ENCODE assay signal across 8 mouse cellular contexts in genomic region chr10:41888365-41888941, GRCm38 (mm10).
A peak's percentile ranks its signal among the peaks of the same experiment; 100 is the strongest.
DNase-seq lines count a peak whose midpoint lies in the region; ATAC-seq and TF ChIP-seq lines count a peak whose summit lies in the region.

No protein-coding gene starts in this region.

- H3K9me3 ChIP-seq in kidney, embryonic 14.5 days (ENCODE audit: control insufficient read depth, low read length): no peaks in the 10 kb centered on the region
- H3K9me3 ChIP-seq in heart, embryonic 11.5 days (replicated peaks; ENCODE audit: control insufficient read depth, low read length): no peaks in the 10 kb centered on the region
- H3K9me3 ChIP-seq in liver, embryonic 12.5 days (replicated peaks): no peaks in the 10 kb centered on the region
- no peaks in the 10 kb centered on the region for H3K9me3 ChIP-seq in neural tube, embryonic 13.5 days

- H3K4me3 ChIP-seq in kidney, embryonic 14.5 days (ENCODE audit: low read length): peak overlapping the region; percentile 72; the same call in 1 of the 2 replicates
- peak overlapping the region; percentile 100 for H3K4me3 ChIP-seq in bone marrow, adult 2 months (replicated peaks; ENCODE audit: control insufficient read depth, low read depth, low read length)
- peak overlapping the region; percentile 74 for H3K4me3 ChIP-seq in heart, embryonic 11.5 days (ENCODE audit: low read depth, low read length)
- H3K4me3 ChIP-seq in liver, embryonic 12.5 days: peak overlapping the region; percentile 85
- peak overlapping the region; percentile 68 for H3K4me3 ChIP-seq in neural tube, embryonic 13.5 days

- H3K27ac ChIP-seq in kidney, embryonic 14.5 days (ENCODE audit: low read depth, low read length): no peak overlapping the region
- no peak overlapping the region for H3K27ac ChIP-seq in bone marrow, adult 2 months (ENCODE audit: control insufficient read depth, insufficient read depth, low read depth, low read length, poor library complexity)
- no peak overlapping the region; the same call in 1 of the 2 replicates for H3K27ac ChIP-seq in heart, embryonic 11.5 days (ENCODE audit: low read depth, low read length)
- H3K27ac ChIP-seq in liver, embryonic 12.5 days: peak overlapping the region; percentile 100
- peak overlapping the region; percentile 38 for H3K27ac ChIP-seq in neural tube, embryonic 13.5 days (replicated peaks)

- no peak for TF ChIP-seq POLR2A in bone marrow, adult 2 months (IDR thresholded peaks at IDR 0.05; ENCODE audit: borderline replicate concordance, control insufficient read depth, low read depth, low read length)

- no peaks in the 10 kb centered on the region for H3K36me3 ChIP-seq in kidney, embryonic 14.5 days (ENCODE audit: control insufficient read depth, insufficient read depth, low read length)
- no peaks in the 10 kb centered on the region for H3K36me3 ChIP-seq in heart, embryonic 11.5 days (ENCODE audit: control insufficient read depth, insufficient read depth, low read length)
- no peaks in the 10 kb centered on the region for H3K36me3 ChIP-seq in liver, embryonic 12.5 days
- no peaks in the 10 kb centered on the region for H3K36me3 ChIP-seq in neural tube, embryonic 13.5 days

- 43% methylated on average over 4 of the region's 4 CpGs for WGBS in kidney, embryonic 14.5 days
- 0% methylated on average over 4 of the region's 4 CpGs for WGBS in bone marrow, adult 2 months
- WGBS in heart, embryonic 11.5 days (ENCODE audit: insufficient replicate concordance): 62% methylated on average over 4 of the region's 4 CpGs
- 27% methylated on average over 4 of the region's 4 CpGs for WGBS in liver, embryonic 12.5 days (ENCODE audit: insufficient replicate concordance)
- WGBS in neural tube, embryonic 13.5 days: 39% methylated on average over 4 of the region's 4 CpGs

- DNase-seq in kidney, adult 8-10 months: no peak
- DNase-seq in adrenal gland, adult 18-20 months (ENCODE audit: low spot score in 2 of 2): no peak
- no peak for DNase-seq in frontal cortex, postnatal 36 days (ENCODE audit: low spot score in 2 of 2)

- no peak overlapping the region for H3K9ac ChIP-seq in kidney, embryonic 14.5 days (ENCODE audit: low read depth, low read length)
- no peak overlapping the region for H3K9ac ChIP-seq in heart, embryonic 11.5 days (ENCODE audit: low read depth, low read length)
- H3K9ac ChIP-seq in liver, embryonic 12.5 days: peak overlapping the region; percentile 97
- peak overlapping the region; percentile 90 for H3K9ac ChIP-seq in neural tube, embryonic 13.5 days

- peaks cover 10% of the 10 kb centered on the region; the same call in 1 of the 2 replicates for H3K4me1 ChIP-seq in kidney, embryonic 14.5 days (ENCODE audit: control insufficient read depth, insufficient read depth, low read length)
- peaks cover 4% of the 10 kb centered on the region for H3K4me1 ChIP-seq in bone marrow, adult 2 months (ENCODE audit: control insufficient read depth, insufficient read depth, low read length)
- H3K4me1 ChIP-seq in heart, embryonic 11.5 days (ENCODE audit: control insufficient read depth, insufficient read depth, low read length): peaks cover 13% of the 10 kb centered on the region
- H3K4me1 ChIP-seq in liver, embryonic 12.5 days: peaks cover 47% of the 10 kb centered on the region
- H3K4me1 ChIP-seq in neural tube, embryonic 13.5 days (replicated peaks): peaks cover 33% of the 10 kb centered on the region

- ATAC-seq in kidney, embryonic 14.5 days (ENCODE audit: low FRiP score, low TSS enrichment): no peak
- ATAC-seq in heart, embryonic 11.5 days (replicated peaks; ENCODE audit: insufficient number of reproducible peaks, low FRiP score, low TSS enrichment): no peak
- ATAC-seq in liver, embryonic 12.5 days: no peak
- ATAC-seq in neural tube, embryonic 13.5 days (ENCODE audit: low read depth): no peak

- peak overlapping the region; percentile 86 for H3K4me2 ChIP-seq in kidney, embryonic 14.5 days (replicated peaks; ENCODE audit: low read depth, low read length)
- H3K4me2 ChIP-seq in heart, embryonic 11.5 days: peak overlapping the region; percentile 92
- peak overlapping the region; percentile 95 for H3K4me2 ChIP-seq in liver, embryonic 12.5 days
- peak overlapping the region; percentile 77 for H3K4me2 ChIP-seq in neural tube, embryonic 13.5 days

- H3K27me3 ChIP-seq in kidney, embryonic 14.5 days (ENCODE audit: control insufficient read depth, insufficient read depth, low read length): no peaks in the 10 kb centered on the region
- H3K27me3 ChIP-seq in heart, embryonic 11.5 days (ENCODE audit: control insufficient read depth, insufficient read depth, low read length): no peaks in the 10 kb centered on the region
- no peaks in the 10 kb centered on the region for H3K27me3 ChIP-seq in liver, embryonic 12.5 days (replicated peaks)
- no peaks in the 10 kb centered on the region for H3K27me3 ChIP-seq in neural tube, embryonic 13.5 days

- no peak for TF ChIP-seq CTCF in bone marrow, adult 2 months (IDR thresholded peaks at IDR 0.05; ENCODE audit: control insufficient read depth, insufficient read depth, low read length)

Comparison
In these comparisons a context has a peak if more than half of its experiments do, and no peak if none do; other contexts are left out.
1. H3K27ac ChIP-seq: peak in liver, embryonic 12.5 days (single experiment) and neural tube, embryonic 13.5 days (single experiment); none in kidney, embryonic 14.5 days (single experiment), bone marrow, adult 2 months (single experiment) and heart, embryonic 11.5 days (single experiment).
2. H3K9ac ChIP-seq: peak in liver, embryonic 12.5 days (single experiment) and neural tube, embryonic 13.5 days (single experiment); none in kidney, embryonic 14.5 days (single experiment) and heart, embryonic 11.5 days (single experiment).
3. Peak in every context shown above with its lines, with median percentiles within 50 percentile points of each other: H3K4me2 ChIP-seq and H3K4me3 ChIP-seq.